Mouse (Mus musculus) neural tube, embryonic 11.5 days (tissue): ENCODE data around the gene Tbc1d22a. TPM values are rescaled to one million over a fixed set of nuclear protein-coding genes. Genes with fewer than 3 reads are reported as not detected.

ENCODE experiments used
- ATAC-seq: fragments of 200-750 bp; cut with Nextera tagmentation; 2 replicates; pipeline ENCODE4 v1.8.0; 2017; ENCODE audit warnings: moderate number of reproducible peaks, mild to moderate bottlenecking, moderate TSS enrichment, moderate library complexity; ENCODE audit not compliant: insufficient read depth, low FRiP score, low TSS enrichment
- DNase-seq: peaks from one replicate; pipeline ENCODE4 v3.0.0-alpha.2; 2015; ENCODE audit warnings: low spot score
- H3K27ac ChIP-seq: fragments of 300-500 bp; sonication (generic); 2 replicates; pipeline ENCODE4 v1.5.1; 2014; ENCODE audit warnings: low read depth, mild to moderate bottlenecking, low read length
- H3K27me3 ChIP-seq: fragments of 300-500 bp; sonication (generic); 2 replicates; pipeline ENCODE4 v1.6.1; 2014; ENCODE audit warnings: mild to moderate bottlenecking, low read length, mixed read lengths; ENCODE audit not compliant: control insufficient read depth, insufficient read depth
- H3K36me3 ChIP-seq: fragments of 300-500 bp; sonication (generic); 2 replicates; pipeline ENCODE4 v1.6.1; 2014; ENCODE audit warnings: mild to moderate bottlenecking, low read length, moderate library complexity, mixed read lengths; ENCODE audit not compliant: control insufficient read depth, insufficient read depth
- H3K4me1 ChIP-seq: fragments of 300-500 bp; sonication (generic); 2 replicates; pipeline ENCODE4 v1.6.1; 2014; ENCODE audit warnings: low read length, mixed read lengths; ENCODE audit not compliant: control insufficient read depth, insufficient read depth
- H3K4me2 ChIP-seq: fragments of 300-500 bp; sonication (generic); 2 replicates; pipeline ENCODE4 v1.6.1; 2014; ENCODE audit warnings: low read depth, mild to moderate bottlenecking, moderate library complexity
- H3K4me3 ChIP-seq: fragments of 300-500 bp; sonication (generic); 2 replicates; pipeline ENCODE4 v1.5.1; 2014; ENCODE audit warnings: low read depth, low read length
- H3K9ac ChIP-seq: fragments of 300-500 bp; sonication (generic); 2 replicates; pipeline ENCODE4 v1.6.1; 2014; ENCODE audit warnings: mild to moderate bottlenecking, low read length
- H3K9me3 ChIP-seq: fragments of 300-500 bp; sonication (generic); 2 replicates; pipeline ENCODE4 v1.6.1; 2016; ENCODE audit warnings: low read length; ENCODE audit not compliant: control insufficient read depth
- WGBS: fragments of 180-500 bp; shearing (Covaris S2); extraction: QIAGEN DNeasy Blood & Tissue Kit; methylation state at CpG from one replicate; pipeline ENCODE4 v1.1.7; 2014; 5-methylcytosine and 5-hydroxymethylcytosine counted together
- polyA plus RNA-seq: library from polyadenylated mRNA; unstranded; fragments of >200 nt; fragmentation: Nextera tagmentation; extraction: Ambion mirVana; gene quantifications from 2 replicates; pipeline ENCODE4 v1.2.1, GENCODE M21; 2014

Tbc1d22a gene
- polyA plus RNA-seq, 1 experiment from 2014 or later, result 9.9 TPM

GRCm38 (mm10) chr15:86279059-86279974, 65.1 kb downstream of the Tbc1d22a start:
- Histone ChIP-seq H3K27ac (no peak overlapping the region), H3K27me3 (no peaks in the 10 kb centered on the region), H3K9me3 (no peaks in the 10 kb centered on the region), H3K4me1 (peaks cover 33% of the 10 kb centered on the region), H3K36me3 (no peaks in the 10 kb centered on the region), H3K4me2 (no peak overlapping the region), H3K9ac (no peak overlapping the region), H3K4me3 (no peak overlapping the region)
- DNase-seq (no peak), ATAC-seq (no peak)
- 75% methylated on average over 14 of the region's 14 CpGs for WGBS

GRCm38 (mm10) chr15:86280137-86280536, 65.9 kb downstream of the Tbc1d22a start:
- no peak overlapping the region for H3K9ac ChIP-seq
- H3K27me3 ChIP-seq, result no peaks in the 10 kb centered on the region
- WGBS, result 55% methylated on average over 4 of the region's 4 CpGs
- H3K36me3 ChIP-seq, result no peaks in the 10 kb centered on the region
- H3K4me1 ChIP-seq, result peaks cover 33% of the 10 kb centered on the region
- no peaks in the 10 kb centered on the region for H3K9me3 ChIP-seq
- no peak overlapping the region for H3K27ac ChIP-seq
- DNase-seq, result no peak
- no peak overlapping the region for H3K4me3 ChIP-seq
- H3K4me2 ChIP-seq, result no peak overlapping the region
- ATAC-seq, result no peak

GRCm38 (mm10) chr15:86283238-86283637, 69.0 kb downstream of the Tbc1d22a start:
- no peak overlapping the region for H3K9ac ChIP-seq
- no peaks in the 10 kb centered on the region for H3K9me3 ChIP-seq
- H3K36me3 ChIP-seq, result no peaks in the 10 kb centered on the region
- peaks cover 16% of the 10 kb centered on the region; the same call in 1 of the 2 replicates for H3K4me1 ChIP-seq
- H3K27me3 ChIP-seq, result no peaks in the 10 kb centered on the region
- H3K27ac ChIP-seq, result no peak overlapping the region
- no peak for DNase-seq
- no peak for ATAC-seq
- WGBS, result 93% methylated on average over 1 of the region's 1 CpGs
- H3K4me3 ChIP-seq, result no peak overlapping the region
- H3K4me2 ChIP-seq, result no peak overlapping the region

GRCm38 (mm10) chr15:86285296-86285695, 71.0 kb downstream of the Tbc1d22a start:
- Histone ChIP-seq H3K9ac (no peak overlapping the region), H3K9me3 (no peaks in the 10 kb centered on the region), H3K36me3 (no peaks in the 10 kb centered on the region), H3K4me2 (no peak overlapping the region), H3K4me3 (no peak overlapping the region), H3K27ac (no peak overlapping the region), H3K27me3 (no peaks in the 10 kb centered on the region), H3K4me1 (peaks cover 3% of the 10 kb centered on the region; the same call in 1 of the 2 replicates)
- no peak for ATAC-seq
- DNase-seq, result no peak
- WGBS, result 86% methylated on average over 2 of the region's 2 CpGs

GRCm38 (mm10) chr15:86290074-86290473, 75.8 kb downstream of the Tbc1d22a start:
- Histone ChIP-seq H3K27me3 (no peaks in the 10 kb centered on the region), H3K4me2 (no peak overlapping the region), H3K27ac (no peak overlapping the region), H3K36me3 (no peaks in the 10 kb centered on the region), H3K9ac (no peak overlapping the region), H3K4me1 (no peaks in the 10 kb centered on the region), H3K4me3 (no peak overlapping the region), H3K9me3 (no peaks in the 10 kb centered on the region)
- 85% methylated on average over 3 of the region's 3 CpGs for WGBS
- ATAC-seq, result no peak
- no peak for DNase-seq

GRCm38 (mm10) chr15:86292288-86292687, 78.0 kb downstream of the Tbc1d22a start:
- H3K27ac ChIP-seq, result no peak overlapping the region
- H3K36me3 ChIP-seq, result no peaks in the 10 kb centered on the region
- DNase-seq (no peak), ATAC-seq (no peak)
- no peaks in the 10 kb centered on the region for H3K4me1 ChIP-seq
- no peaks in the 10 kb centered on the region for H3K9me3 ChIP-seq
- H3K9ac ChIP-seq, result no peak overlapping the region
- H3K27me3 ChIP-seq, result no peaks in the 10 kb centered on the region
- no peak overlapping the region for H3K4me3 ChIP-seq
- WGBS, result 82% methylated on average over 6 of the region's 6 CpGs
- no peak overlapping the region for H3K4me2 ChIP-seq

- WGBS, result 87% methylated on average over 3 of the region's 3 CpGs
Measured at GRCm38 (mm10) chr15:86294426-86294825, 80.2 kb downstream of the Tbc1d22a start.

GRCm38 (mm10) chr15:86295722-86296288, 81.5 kb downstream of the Tbc1d22a start:
- Histone ChIP-seq H3K4me1 (no peaks in the 10 kb centered on the region), H3K27me3 (no peaks in the 10 kb centered on the region), H3K36me3 (no peaks in the 10 kb centered on the region), H3K4me3 (no peak overlapping the region), H3K27ac (no peak overlapping the region), H3K9ac (no peak overlapping the region), H3K4me2 (no peak overlapping the region), H3K9me3 (no peaks in the 10 kb centered on the region)
- WGBS, result 79% methylated on average over 4 of the region's 4 CpGs
- ATAC-seq (no peak), DNase-seq (no peak)

More at GRCm38 (mm10) chr15:86294426-86294825, 80.2 kb downstream of the Tbc1d22a start:
- Histone ChIP-seq H3K4me1 (no peaks in the 10 kb centered on the region), H3K9me3 (no peaks in the 10 kb centered on the region), H3K4me2 (no peak overlapping the region), H3K27me3 (no peaks in the 10 kb centered on the region), H3K4me3 (no peak overlapping the region), H3K9ac (no peak overlapping the region), H3K36me3 (no peaks in the 10 kb centered on the region), H3K27ac (no peak overlapping the region)
- ATAC-seq (no peak), DNase-seq (no peak)

GRCm38 (mm10) chr15:86297281-86297680, 83.0 kb downstream of the Tbc1d22a start:
- ATAC-seq, result no peak
- H3K9ac ChIP-seq, result no peak overlapping the region
- H3K27me3 ChIP-seq, result no peaks in the 10 kb centered on the region
- H3K27ac ChIP-seq, result no peak overlapping the region
- H3K36me3 ChIP-seq, result no peaks in the 10 kb centered on the region
- 100% methylated on average over 1 of the region's 1 CpGs for WGBS
- no peak overlapping the region for H3K4me2 ChIP-seq
- no peaks in the 10 kb centered on the region for H3K4me1 ChIP-seq
- DNase-seq, result no peak
- H3K9me3 ChIP-seq, result no peaks in the 10 kb centered on the region
- H3K4me3 ChIP-seq, result no peak overlapping the region
